Mouse (Mus musculus): Measurements from ENCODE around the gene Hist1h2bj. TPM values are rescaled to one million over a fixed set of nuclear protein-coding genes. Genes with fewer than 3 reads are reported as not detected.
"Not testable (repeated sequence)": the region's sequence is repeated elsewhere in the genome, so short reads cannot be mapped to it uniquely, and the experiment has no call there.

Hist1h2bj gene
- polyA plus RNA-seq, 1 experiment from 2014 or later: 1.5 TPM

DNA sequence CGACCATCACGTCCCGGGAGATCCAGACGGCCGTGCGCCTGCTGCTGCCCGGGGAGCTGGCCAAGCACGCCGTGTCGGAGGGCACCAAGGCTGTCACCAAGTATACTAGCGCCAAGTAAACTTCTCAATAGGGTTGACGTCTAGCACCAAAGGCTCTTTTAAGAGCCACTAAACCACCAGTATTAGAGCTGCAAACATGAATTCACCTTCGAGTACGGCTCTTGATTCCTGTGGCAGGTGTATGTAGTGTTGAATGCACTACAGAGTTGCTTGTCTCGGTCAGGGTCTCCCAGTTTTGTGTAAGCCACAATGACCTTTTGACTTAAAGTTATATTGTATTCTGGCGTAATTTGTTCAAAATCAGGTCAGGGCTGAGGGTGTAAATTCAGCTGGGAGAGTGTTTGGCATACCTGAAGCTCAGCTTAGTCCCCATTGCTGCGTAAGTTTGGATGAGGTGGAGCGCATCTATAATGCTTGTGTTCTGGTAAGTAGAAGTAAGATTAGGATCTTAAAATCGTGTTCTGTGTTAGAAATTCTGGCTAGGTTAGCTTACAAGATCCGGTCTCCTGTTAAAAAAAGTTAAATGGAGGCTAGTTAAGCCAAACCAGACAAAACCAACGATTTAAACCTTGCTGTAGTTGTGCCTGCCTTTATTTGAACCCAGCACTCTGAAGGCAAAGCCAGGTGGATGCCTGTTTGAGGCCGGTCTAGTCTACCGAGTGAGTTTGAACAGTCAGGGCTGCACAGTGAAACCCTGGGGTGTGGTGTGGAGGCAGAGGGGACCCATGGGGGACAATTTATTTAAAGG is 6.7 kb upstream of the Hist1h2bj start:
- WGBS: 2% methylated on average over 17 of the region's 23 CpGs
- H3K9me3 ChIP-seq (replicated peaks; ENCODE audit: control insufficient read depth, low read length, poor library complexity, severe bottlenecking): no peaks in the 10 kb centered on the region
- peak overlapping the region; percentile 59; the same call in 1 of the 2 replicates for H3K27ac ChIP-seq (ENCODE audit: low read length)

DNA sequence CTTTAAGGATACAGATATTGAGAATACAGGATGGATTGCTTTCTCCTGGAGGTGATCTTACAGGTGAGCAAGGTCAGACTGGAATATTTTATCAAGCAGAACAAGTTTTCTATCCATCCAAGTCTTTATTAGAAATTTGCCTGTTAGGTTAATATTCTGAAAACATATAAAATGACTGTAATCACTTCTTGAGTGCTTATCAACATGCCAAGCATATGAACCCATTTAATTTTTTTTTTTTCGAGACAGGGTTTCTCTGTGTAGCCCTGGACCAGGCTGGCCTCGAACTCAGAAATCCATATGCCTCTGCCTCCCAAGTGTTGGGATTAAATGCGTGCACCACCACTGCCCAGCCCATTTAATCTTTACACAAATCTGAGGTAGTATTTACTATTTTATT is 6.0 kb upstream of the Hist1h2bj start:
- H3K4me1 ChIP-seq (ENCODE audit: control insufficient read depth, insufficient read depth, low read length): peaks cover 29% of the 10 kb centered on the region
- H3K9me3 ChIP-seq (replicated peaks; ENCODE audit: control insufficient read depth, low read length, poor library complexity, severe bottlenecking): no peaks in the 10 kb centered on the region
- H3K4me2 ChIP-seq (ENCODE audit: low read length): no peak overlapping the region; the same call in 1 of the 2 replicates
- no peak overlapping the region for H3K4me3 ChIP-seq (ENCODE audit: low read depth, low read length)
- H3K27me3 ChIP-seq (ENCODE audit: control insufficient read depth, insufficient read depth, low read depth, low read length): no peaks in the 10 kb centered on the region
- 65% methylated on average over 3 of the region's 3 CpGs for WGBS
- no peak overlapping the region for H3K27ac ChIP-seq (ENCODE audit: low read length)
- no peaks in the 10 kb centered on the region for H3K36me3 ChIP-seq (ENCODE audit: control insufficient read depth, insufficient read depth, low read length)
- H3K9ac ChIP-seq (ENCODE audit: low read depth, low read length): no peak overlapping the region
- ATAC-seq: no peak

More for the DNA sequence above, 6.7 kb upstream of the Hist1h2bj start:
- peak overlapping the region; percentile 74 for H3K4me2 ChIP-seq (ENCODE audit: low read length)
- H3K36me3 ChIP-seq (ENCODE audit: control insufficient read depth, insufficient read depth, low read length): no peaks in the 10 kb centered on the region
- H3K27me3 ChIP-seq (ENCODE audit: control insufficient read depth, insufficient read depth, low read depth, low read length): no peaks in the 10 kb centered on the region
- H3K4me1 ChIP-seq (ENCODE audit: control insufficient read depth, insufficient read depth, low read length): peaks cover 25% of the 10 kb centered on the region
- peak overlapping the region; percentile 40 for H3K4me3 ChIP-seq (ENCODE audit: low read depth, low read length)
- peak; percentile 22; the same call in 1 of the 2 replicates for ATAC-seq
- H3K9ac ChIP-seq (ENCODE audit: low read depth, low read length): 0 out of 2 replicates have a peak overlapping the region, but pooled peaks have one; percentile 21

DNA sequence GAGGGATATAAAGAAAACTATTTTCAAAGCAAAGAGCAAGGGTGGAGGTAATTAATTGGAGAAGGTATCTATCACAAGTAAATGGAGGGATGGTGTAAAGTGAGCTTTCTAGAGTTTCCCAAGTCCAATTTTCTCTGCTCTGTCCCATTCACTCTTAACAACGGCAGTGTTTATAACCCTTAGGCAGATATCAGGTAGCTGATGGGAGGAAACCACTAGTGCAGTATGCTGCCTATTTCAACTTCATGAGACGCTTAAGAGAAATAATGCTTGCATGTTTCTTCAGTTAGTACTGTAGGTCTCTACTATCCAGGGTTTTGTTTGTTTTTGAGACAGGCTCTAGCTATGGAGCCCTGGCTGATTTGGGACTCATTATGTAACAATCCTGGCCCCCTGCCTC is 5.6 kb upstream of the Hist1h2bj start:
- no peak overlapping the region for H3K27ac ChIP-seq (ENCODE audit: low read length)
- WGBS: 79% methylated on average over 2 of the region's 2 CpGs
- no peak for ATAC-seq
- no peaks in the 10 kb centered on the region for H3K27me3 ChIP-seq (ENCODE audit: control insufficient read depth, insufficient read depth, low read depth, low read length)
- no peaks in the 10 kb centered on the region for H3K36me3 ChIP-seq (ENCODE audit: control insufficient read depth, insufficient read depth, low read length)
- H3K4me1 ChIP-seq (ENCODE audit: control insufficient read depth, insufficient read depth, low read length): peaks cover 33% of the 10 kb centered on the region
- H3K9me3 ChIP-seq (replicated peaks; ENCODE audit: control insufficient read depth, low read length, poor library complexity, severe bottlenecking): no peaks in the 10 kb centered on the region
- no peak overlapping the region for H3K4me3 ChIP-seq (ENCODE audit: low read depth, low read length)
- no peak overlapping the region for H3K9ac ChIP-seq (ENCODE audit: low read depth, low read length)
- no peak overlapping the region for H3K4me2 ChIP-seq (ENCODE audit: low read length)

DNA sequence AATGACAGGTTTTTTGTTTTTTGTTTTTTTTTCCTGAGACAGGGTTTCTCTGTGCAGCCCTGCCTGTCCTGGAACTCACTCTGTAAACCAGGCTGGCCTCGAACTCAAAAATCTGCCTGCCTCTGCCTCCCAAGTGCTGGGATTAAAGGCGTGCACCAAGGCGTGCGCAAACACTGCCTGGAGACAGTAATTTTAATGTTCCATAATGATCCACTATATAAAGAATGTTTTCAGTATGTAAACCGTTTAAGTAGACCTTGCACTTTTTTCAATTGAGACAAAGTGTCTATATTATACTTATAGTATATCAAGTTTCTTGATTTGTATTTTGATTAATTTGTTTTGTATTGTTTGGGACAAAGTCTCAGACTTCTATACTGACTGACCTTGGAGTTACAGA is 3.6 kb upstream of the Hist1h2bj start:
- Histone ChIP-seq H3K36me3 (ENCODE audit: control insufficient read depth, insufficient read depth, low read length) (no peaks in the 10 kb centered on the region), H3K27ac (ENCODE audit: low read length) (no peak overlapping the region), H3K4me1 (ENCODE audit: control insufficient read depth, insufficient read depth, low read length) (peaks cover 40% of the 10 kb centered on the region), H3K4me3 (ENCODE audit: low read depth, low read length) (no peak overlapping the region), H3K4me2 (ENCODE audit: low read length) (no peak overlapping the region), H3K9ac (ENCODE audit: low read depth, low read length) (no peak overlapping the region), H3K9me3 (replicated peaks; ENCODE audit: control insufficient read depth, low read length, poor library complexity, severe bottlenecking) (no peaks in the 10 kb centered on the region), H3K27me3 (ENCODE audit: control insufficient read depth, insufficient read depth, low read depth, low read length) (no peaks in the 10 kb centered on the region)
- WGBS: 66% methylated on average over 5 of the region's 5 CpGs
- ATAC-seq: no peak

DNA sequence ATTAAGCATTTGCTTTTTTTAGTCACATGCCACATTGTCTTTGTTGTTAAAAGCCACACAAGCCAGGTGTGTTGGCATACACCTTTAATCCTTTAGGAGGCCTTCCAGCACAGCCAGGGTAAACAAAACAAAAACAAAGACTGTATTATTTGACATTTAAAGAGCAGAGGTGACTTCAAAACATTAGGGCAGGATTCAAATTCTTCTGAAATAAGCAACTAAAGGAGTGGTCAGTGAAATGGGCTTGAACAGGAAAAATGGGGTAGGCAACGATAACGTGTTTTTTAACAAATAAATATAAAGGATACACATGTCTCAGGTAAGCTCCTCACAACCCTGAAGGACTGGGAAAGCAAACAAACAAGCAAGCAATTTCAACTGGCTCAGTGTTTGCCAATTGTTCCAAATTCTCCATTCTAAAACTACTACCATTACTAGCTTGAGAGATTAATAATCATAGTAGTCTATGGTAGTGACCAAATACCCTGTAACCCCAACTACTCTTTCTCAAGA is 3.0 kb upstream of the Hist1h2bj start:
- Histone ChIP-seq H3K27me3 (ENCODE audit: control insufficient read depth, insufficient read depth, low read depth, low read length) (no peaks in the 10 kb centered on the region), H3K4me1 (ENCODE audit: control insufficient read depth, insufficient read depth, low read length) (peaks cover 35% of the 10 kb centered on the region), H3K9ac (ENCODE audit: low read depth, low read length) (no peak overlapping the region), H3K4me3 (ENCODE audit: low read depth, low read length) (no peak overlapping the region; the same call in 1 of the 2 replicates), H3K27ac (ENCODE audit: low read length) (no peak overlapping the region), H3K4me2 (ENCODE audit: low read length) (peak overlapping the region; percentile 89), H3K9me3 (replicated peaks; ENCODE audit: control insufficient read depth, low read length, poor library complexity, severe bottlenecking) (no peaks in the 10 kb centered on the region), H3K36me3 (ENCODE audit: control insufficient read depth, insufficient read depth, low read length) (no peaks in the 10 kb centered on the region)
- ATAC-seq: no peak
- WGBS: 10% methylated on average over 2 of the region's 2 CpGs

GRCm38 (mm10) chr13:22040464-22041141 is 2.4 kb upstream of the Hist1h2bj start:
- Histone ChIP-seq H3K9ac (ENCODE audit: low read depth, low read length) (peak overlapping the region; percentile 46; the same call in 1 of the 2 replicates), H3K9me3 (replicated peaks; ENCODE audit: control insufficient read depth, low read length, poor library complexity, severe bottlenecking) (no peaks in the 10 kb centered on the region), H3K27ac (ENCODE audit: low read length) (peak overlapping the region; percentile 72), H3K4me2 (ENCODE audit: low read length) (peak overlapping the region; percentile 89), H3K27me3 (ENCODE audit: control insufficient read depth, insufficient read depth, low read depth, low read length) (no peaks in the 10 kb centered on the region), H3K4me3 (ENCODE audit: low read depth, low read length) (peak overlapping the region; percentile 42), H3K36me3 (ENCODE audit: control insufficient read depth, insufficient read depth, low read length) (no peaks in the 10 kb centered on the region), H3K4me1 (ENCODE audit: control insufficient read depth, insufficient read depth, low read length) (peaks cover 34% of the 10 kb centered on the region)
- 2% methylated on average over 19 of the region's 24 CpGs for WGBS
- no peak for ATAC-seq

DNA sequence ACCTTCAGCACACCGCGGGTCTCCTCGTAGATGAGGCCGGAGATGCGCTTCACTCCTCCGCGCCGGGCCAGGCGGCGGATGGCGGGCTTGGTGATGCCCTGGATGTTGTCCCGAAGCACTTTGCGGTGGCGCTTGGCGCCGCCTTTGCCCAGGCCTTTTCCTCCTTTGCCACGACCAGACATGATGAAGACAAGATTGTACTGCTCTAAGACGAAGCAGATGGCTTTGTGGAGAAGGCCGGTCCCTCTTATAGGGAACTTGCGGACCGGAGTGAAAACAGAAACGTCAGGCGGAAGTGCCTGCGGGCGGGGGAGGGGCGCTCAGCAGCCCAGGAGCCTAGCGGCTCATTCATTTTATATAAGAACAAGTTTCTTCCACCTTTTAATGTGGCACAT is 1.9 kb upstream of the Hist1h2bj start, which contains the start of gene Hist1h4i:
Gene Hist1h4i (minus strand): TSS at position 221 of the 395 bp plus-strand sequence.
- Histone ChIP-seq H3K4me1 (ENCODE audit: control insufficient read depth, insufficient read depth, low read length) (peaks cover 33% of the 10 kb centered on the region), H3K4me3 (ENCODE audit: low read depth, low read length) (peak within 1 kb of the TSS; percentile 42), H3K9ac (ENCODE audit: low read depth, low read length) (peak within 1 kb of the TSS; percentile 46; the same call in 1 of the 2 replicates), H3K27ac (ENCODE audit: low read length) (peak within 1 kb of the TSS; percentile 72), H3K4me2 (ENCODE audit: low read length) (peak within 1 kb of the TSS; percentile 89)
- WGBS: under 1% methylated on average over 22 of the region's 27 CpGs
- H3K36me3 ChIP-seq (ENCODE audit: control insufficient read depth, insufficient read depth, low read length); H3K9me3 ChIP-seq (replicated peaks; ENCODE audit: control insufficient read depth, low read length, poor library complexity, severe bottlenecking); H3K27me3 ChIP-seq (ENCODE audit: control insufficient read depth, insufficient read depth, low read depth, low read length): not testable (repeated sequence)
- ATAC-seq: peak; percentile 39

DNA sequence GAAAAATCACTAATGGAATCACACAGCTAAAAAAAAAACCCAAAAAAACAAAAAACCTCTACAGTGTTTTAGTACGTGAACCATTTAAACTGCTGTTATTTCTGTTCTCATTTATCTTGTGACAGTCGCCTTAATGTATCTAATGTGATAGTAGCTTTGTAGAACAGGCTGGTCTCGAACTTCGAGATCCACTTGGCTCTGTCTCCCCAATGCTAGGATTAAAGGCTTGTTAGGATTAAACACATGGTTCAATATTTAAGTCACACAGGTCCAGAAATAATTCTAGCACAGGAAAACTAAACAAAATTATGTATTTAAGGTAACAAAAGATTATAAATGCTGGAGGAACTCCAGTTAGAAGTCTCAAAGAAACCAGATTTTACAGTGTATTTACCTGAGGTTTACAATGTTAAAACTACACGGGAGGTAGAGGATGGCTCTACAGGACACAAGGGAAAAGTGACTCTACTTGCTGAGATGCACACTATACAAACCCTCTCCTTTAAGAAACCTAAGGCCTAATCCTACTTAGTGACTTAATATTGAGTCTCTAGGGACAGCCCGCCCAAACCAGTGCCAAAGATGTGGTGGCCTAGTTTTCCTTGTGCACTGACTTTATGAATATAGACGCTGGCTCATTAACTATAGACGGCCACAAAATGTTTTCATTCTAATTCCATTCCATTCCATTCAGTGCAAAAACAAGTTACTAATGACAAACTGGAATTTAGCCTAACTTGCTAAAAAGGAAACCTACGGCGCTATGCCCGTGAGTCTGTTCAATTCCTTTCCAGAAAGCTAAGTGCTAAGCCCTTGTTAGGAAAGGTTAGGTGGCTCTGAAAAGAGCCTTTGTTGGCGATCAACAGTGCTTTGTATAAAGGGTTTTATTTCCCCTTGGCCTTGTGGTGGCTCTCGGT is 1.1 kb upstream of the Hist1h2bj start:
- Histone ChIP-seq H3K9me3 (replicated peaks; ENCODE audit: control insufficient read depth, low read length, poor library complexity, severe bottlenecking) (no peaks in the 10 kb centered on the region), H3K27ac (ENCODE audit: low read length) (peak overlapping the region; percentile 73), H3K36me3 (ENCODE audit: control insufficient read depth, insufficient read depth, low read length) (no peaks in the 10 kb centered on the region), H3K4me1 (ENCODE audit: control insufficient read depth, insufficient read depth, low read length) (peaks cover 27% of the 10 kb centered on the region), H3K4me3 (ENCODE audit: low read depth, low read length) (peak overlapping the region; percentile 34), H3K9ac (ENCODE audit: low read depth, low read length) (peak overlapping the region; percentile 36; the same call in 1 of the 2 replicates), H3K27me3 (ENCODE audit: control insufficient read depth, insufficient read depth, low read depth, low read length) (no peaks in the 10 kb centered on the region), H3K4me2 (ENCODE audit: low read length) (peak overlapping the region; percentile 78)
- 2% methylated on average over 13 of the region's 13 CpGs for WGBS
- ATAC-seq: no peak
